Mouse (Mus musculus) layer of hippocampus, adult 9-10 months (tissue): ENCODE results near the gene Il1rl1.

Source experiments
- DNase-seq: peaks from one replicate; pipeline ENCODE4 v3.0.0; 2022; ENCODE audit warnings: low spot score

Gene Il1rl1

DNA sequence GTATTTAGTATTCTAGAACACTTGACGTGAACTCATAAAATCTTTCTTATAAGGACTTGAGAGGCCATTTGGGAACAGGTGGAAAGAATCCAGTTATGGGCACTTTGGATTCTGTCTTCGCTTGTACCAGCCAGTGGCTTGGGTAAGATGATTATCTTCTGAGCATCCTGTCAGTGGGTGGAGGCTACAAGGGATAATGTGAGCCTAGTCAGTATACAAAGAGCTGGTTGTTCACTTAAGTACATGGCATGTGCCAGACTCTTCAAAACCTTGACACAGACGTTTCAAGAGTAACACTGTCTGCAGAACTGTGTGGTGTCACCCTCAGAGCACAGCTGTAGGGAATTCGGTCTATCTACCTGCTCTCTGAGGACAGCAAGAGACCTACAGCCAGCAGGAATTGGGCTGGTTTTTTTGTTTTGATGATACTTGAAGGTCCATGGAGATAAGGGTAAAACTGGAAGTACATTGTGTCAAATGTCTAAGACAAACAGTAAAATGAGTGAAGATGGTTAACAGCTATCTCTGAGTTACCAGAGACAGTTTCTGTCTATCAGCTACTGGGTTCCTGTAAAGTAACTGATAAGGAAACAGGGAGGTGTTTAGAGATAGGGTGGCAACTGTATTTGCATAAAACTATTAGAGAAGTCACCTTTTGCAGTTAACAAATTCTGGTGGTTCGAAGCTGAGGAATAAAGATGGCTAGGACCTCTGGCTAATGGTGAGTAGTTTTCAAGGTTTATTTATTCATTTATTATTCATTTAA is at the start of gene Il1rl1:
Il1rl1 (plus strand) TSS at position 661 of the 766 bp plus-strand sequence.
- no peak for DNase-seq

DNA sequence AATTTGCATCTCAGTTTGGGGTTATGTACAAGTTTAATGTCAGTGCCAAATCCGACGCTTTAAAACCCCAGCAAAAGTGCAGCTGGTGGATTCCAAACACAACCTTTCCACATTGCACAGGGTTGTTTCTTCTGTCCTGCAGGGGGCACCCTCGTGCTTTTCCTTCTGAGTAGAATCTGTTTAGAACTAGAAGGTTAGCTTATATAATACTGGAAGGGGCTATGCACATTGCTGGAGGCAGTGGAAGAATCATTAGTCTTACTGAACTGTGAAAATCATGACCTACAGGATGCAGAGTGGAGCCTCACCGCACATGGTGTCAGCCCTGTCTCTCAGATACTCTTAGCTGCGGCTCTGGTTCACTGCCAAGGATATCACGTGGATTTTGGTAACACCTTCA is 49.3 kb upstream of the Il1rl1 start:
- DNase-seq = peak; percentile 40

DNA sequence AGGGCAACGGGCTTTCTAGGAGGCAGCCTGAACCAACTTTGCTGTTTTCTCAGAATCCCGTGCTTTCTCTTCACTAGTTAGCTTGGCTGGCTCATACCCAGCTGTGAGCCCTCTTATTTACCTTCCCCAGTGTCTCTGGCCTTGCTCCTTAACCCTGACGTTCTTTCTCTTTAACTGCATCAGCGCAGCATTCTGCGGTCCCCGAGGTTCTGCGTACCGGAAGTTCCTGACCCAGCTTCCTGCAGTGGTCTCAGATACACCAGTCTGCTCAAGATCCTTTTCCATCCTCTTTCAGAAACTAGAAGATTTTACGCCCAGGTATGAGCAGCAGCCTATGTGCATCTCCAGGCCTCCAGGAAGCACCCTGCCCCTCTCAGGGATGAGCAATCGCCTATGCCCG is 48.4 kb upstream of the Il1rl1 start:
- DNase-seq = no peak

DNA sequence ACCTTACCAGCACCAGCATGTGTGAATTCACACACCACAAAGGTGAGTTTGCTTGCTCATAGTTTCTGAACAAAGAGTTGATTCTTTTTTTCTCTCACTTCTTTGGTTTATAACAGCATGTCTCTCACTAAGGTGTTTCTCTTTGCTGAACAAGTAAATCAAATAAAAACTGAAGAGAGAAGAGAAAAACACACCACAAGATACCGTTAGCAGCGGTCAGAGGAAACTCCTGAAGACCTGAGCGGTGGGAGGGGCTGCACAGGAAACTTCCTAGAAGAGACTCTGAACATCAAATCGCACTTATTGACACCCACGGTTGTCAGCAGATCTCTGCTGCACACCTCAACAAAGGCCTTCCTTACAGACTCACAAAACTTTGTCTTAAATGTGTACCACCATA is 46.5 kb upstream of the Il1rl1 start:
- no peak for DNase-seq

DNA sequence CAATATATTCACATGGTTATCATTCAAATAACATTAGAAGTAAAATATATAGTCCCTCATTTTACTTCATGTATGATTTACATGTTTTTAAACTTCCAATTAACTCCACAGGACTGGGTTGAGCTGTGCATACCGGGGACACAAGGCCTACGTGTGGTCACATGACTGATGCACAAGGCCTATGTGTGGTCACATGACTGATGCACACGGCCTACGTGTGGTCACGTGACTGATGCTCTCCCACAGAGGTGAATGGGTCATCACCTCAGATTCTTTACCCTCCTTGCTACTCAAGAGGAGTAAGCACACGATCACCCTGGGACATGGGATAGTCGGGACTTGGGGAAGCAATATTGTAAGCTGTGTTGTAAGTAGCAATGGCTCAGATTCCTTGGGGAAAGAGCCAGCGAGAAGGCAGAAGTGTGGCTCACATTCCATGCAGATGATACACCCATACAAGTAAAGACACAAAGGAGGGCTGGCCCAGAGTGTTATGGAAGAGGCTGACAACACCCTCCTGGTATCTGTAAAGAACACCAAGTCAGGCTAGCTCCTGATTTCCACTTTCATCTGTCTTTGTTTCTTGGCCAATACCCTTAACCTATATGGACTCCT is 44.3 kb upstream of the Il1rl1 start:
- DNase-seq = no peak

DNA sequence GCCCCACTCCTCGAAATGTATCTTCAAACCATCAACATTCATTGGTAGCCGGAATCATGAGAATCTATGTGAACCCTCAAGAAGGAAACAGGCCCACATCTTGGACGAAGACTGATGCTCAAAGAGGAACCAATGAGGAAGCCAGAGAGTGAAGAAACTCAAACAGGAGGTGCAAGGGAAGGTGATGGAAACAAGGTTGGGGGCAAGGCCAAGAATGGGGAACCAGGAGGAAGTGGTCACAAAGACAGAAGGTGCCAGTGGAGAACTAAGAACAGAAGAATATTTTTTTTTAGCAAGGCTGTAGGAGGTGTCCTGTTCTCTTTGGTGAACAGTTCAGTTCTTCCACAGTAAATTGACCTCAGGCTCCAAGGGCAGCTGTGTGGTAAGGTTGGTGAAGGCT is 38.0 kb upstream of the Il1rl1 start:
- no peak for DNase-seq

DNA sequence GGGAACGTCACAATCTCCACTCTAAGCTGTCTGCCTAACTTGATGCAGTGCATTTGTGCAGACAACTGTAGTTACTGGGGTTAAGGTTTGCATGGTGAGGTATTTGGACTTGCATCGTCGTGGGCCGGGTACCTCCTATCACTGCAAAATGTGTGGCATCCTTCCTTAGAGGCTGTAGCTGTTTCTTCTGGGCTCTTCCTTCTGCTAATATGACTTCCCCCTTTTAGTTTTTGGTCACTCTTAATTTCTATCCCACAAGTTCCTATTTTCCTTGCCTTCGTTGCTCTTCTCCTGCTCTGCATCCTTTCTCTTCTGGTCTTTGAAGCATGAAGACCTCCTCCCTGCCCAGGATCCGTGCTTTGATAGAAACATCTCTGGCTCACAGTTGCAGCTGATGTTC is 36.8 kb upstream of the Il1rl1 start:
- no peak for DNase-seq

DNA sequence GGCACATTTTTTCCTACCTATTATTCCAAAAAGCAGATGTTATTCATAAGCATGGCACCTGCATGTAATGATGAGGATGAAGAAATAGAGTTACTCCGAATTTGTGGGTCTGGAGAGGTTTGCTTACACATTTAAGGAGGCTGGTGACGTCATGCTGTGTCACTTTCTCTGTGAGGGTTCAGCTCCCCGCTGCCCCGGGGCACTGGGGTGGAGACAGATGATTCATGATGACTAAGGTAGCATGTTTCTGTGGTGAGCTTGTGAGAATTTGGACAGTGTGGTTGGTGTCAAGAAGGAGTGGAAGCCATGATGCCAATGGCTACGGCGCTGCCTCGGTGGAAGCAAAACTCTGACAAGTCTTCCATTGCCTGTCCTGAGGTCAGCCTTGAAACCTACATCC is 36.2 kb upstream of the Il1rl1 start:
- no peak for DNase-seq

DNA sequence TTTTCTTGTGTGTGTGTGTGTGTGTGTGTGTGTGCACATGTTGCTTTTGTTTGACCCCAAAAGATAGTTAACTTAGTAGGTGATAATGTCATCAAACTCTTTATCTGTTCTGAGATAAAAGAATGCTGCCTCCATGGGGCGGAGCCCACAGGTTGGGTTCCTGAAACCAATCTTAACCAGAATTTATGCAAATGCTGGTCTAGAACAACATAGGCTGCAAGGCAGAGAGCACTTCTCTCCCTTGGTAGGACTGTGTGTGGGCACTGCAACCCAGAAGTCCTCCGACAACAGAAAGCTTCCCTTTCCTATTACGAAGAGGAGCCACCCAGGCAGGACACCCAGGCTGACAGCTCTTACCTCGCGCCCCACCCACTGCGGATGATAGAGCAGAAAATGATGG is 29.7 kb upstream of the Il1rl1 start:
- DNase-seq = no peak

DNA sequence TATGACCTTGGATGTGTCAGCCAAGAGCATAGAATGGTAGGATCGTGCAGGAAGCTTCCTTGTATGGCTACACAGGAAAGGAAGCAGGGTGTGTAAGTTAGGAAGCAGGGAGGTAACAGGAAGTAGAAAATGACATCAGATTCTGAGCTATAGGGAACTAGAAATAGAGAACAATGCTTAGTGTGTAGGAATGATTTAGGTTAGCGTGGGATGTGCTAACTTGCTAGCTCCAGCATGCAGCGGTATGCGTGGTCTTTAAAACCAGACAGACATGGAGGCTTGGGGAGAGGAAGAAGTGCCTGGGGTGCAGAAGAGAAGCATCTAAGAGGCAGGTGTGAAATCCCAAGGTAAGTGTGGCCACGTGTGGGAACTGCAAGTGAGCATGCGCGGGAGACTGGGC is 24.7 kb upstream of the Il1rl1 start:
- no peak for DNase-seq

DNA sequence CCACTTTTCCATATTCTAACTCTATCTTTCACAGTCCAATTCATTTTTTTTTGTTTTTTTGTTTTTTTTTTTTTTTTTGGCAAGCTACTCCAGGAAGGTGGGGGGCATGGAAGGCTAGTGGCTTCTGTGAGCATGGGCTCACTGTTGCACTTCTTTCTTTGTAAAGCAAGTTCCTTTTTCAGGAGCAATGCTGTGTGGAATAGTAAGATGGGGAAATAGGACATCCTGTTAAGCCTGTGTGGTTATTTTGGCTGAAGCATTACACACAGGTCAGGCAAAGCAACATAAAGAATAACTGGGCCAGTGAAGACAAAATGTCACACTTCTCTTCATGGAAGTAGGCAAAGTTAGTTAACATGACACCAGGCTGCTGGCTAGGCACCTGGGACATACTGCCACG is 19.5 kb upstream of the Il1rl1 start:
- DNase-seq = no peak

DNA sequence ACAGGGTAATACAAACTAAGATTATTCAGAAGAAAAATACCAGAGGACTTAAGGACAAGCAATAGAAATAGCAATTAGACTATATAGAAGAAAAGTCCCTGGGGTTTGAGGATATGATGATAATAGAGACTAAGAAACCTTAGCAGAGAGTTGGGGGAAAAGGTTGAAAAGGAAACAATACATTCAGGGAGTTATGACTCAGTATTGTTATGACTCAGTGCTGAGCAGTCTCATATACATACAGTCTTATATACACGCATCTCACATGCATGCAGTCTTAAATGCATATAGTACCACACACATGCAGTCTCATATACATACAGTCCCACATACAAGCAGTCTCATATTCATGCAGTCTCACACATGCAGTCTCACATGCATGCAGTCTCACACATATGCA is 16.3 kb upstream of the Il1rl1 start:
- no peak for DNase-seq

DNA sequence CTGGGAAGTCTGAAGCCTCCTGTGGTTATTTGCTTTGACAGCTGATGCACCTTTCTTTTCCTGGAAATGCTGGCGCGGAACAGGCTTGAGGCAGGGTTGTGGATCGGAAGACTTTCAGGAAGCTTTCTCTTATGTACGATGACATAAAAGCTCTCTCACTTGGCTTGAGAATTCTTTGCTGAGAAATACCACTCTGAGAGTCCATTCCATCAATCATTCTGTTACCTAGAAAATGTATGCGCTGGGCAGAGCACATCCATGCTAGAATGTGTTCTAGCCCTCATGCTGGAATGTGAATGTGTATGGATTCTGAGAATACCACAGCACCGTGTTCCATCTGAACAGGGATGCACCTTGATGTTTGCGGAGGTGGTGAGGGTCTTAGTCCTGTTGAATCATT is 15.1 kb upstream of the Il1rl1 start:
- no peak for DNase-seq

DNA sequence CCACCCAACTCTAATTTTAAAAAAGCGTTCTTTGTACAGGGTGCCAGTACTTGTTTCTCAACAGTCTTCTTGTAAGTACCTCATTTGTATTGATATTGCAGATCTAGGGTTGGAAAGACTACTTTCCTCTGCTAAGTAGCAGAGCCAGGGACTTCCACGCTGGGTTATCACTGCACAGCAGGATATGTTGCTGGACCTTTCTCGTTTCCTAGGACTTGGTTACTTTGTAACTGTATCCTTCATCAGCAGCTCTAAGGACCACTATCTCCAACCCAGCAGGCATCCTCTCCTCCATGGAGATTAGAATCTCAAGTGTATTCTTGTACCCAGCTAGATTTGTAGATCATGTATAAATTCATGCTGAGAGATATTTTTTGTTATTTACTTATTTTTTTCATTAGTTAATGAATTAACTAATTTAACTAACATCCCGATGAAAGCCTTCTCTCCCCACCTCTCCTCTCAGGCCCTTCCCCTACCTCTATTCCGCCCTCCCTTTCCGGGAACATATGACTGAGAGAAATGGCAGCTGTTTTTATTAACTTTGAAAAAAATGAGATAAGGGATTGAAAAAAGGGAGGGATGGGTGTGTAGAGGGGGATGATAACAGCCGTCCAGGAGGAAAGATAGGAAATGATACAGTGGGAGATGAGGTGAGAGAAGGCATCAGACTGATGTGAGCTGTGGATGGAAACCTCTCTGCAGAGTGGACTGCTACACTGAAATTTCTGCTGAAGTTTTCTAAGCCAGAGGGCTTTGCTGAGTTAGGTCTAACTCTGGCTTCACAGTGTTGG is 14.3 kb upstream of the Il1rl1 start:
- DNase-seq = no peak

DNA sequence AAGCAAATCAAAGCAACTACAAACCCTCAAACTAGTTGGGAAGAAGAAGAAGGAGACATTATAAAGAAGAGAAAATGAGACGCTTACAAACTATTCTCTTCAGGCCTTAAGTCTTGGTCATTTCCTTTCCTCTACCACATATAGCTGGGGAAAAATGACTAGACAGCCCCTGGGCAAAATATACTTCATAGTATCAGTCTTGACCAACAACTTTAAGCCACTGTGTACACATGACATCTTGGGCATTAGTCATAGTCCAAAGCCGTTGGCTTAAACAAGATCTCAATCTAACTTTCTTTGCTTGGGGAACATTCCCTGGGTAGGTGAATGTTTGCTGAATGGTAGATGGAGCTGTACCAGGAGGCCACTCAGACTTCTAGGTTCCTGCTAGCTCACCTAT is 12.3 kb upstream of the Il1rl1 start:
- DNase-seq = no peak

DNA sequence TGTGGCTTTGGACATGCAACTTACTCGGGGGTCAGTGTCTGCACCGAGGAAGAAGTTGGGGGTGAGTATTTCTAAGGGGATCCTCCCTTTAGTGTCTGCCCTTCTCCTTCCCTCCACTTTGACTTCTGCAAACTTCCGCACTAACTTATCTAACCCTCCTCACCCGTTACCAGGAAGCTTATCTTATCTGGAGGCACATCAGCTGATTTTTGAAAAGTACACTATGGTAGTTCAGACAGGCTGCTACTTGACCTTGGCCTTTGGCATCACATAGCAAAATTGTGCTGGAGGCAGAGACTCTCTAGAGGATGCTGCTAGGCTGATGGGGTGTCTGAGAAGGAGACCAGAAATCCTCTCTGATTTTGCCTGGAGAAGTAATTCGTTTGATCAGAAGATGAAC is 10.9 kb upstream of the Il1rl1 start:
- no peak for DNase-seq

DNA sequence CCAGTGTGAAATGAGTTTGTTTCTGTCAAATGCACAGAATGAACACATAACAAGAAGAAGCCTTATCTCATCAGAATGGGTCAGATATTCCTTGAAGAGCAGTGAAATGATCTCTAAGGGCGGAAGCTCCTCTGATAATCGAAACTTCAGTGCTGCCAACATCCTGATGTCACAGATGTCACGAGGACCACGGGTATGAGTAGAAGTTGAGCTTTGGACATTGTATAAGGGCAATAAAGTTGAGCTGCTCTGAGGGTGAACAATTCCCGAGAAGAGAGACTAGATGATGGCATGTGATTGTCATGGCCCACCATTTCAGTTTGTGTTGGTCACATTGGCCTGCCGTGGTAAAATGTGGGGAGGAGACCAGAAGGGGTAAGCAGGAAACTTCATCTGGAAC is 5.5 kb upstream of the Il1rl1 start:
- DNase-seq = no peak

DNA sequence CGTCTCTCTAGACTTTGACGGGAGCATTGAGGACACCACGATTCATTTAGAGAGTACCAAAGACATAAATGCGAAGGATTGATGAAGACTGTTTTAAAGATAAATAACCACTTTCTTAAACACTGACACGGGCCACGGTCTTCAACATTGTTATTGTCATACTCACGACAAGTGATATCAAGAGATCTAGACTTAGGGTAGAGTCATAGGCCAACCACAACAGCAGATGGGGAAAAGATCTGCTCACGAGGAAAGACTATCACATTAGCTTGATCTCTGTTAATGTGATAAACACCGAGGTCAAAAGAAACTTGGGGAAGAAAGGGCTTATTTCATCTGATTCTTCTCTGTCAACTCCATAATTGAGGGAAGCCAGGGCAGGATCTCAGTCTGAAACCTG is 2.1 kb upstream of the Il1rl1 start:
- no peak for DNase-seq

DNA sequence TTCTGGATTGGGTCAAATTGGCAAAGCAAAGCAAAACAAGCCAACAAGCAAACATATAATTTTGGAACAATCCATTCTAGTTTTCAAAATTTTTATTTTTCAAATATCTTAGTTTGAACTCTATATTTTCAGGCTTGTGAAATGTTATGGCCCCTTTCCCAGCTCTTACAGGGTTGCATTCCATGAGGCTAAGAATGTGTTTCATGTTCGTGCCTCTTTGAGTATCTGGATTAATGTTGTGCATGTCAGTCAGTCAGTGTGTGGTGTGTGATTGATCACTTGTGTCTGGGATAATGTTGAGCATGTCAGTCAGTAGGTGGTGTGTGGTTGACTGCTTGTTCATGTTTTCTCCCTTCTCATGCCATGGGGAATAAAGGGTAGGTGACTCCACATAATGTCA is 1.5 kb upstream of the Il1rl1 start:
- no peak for DNase-seq

DNA sequence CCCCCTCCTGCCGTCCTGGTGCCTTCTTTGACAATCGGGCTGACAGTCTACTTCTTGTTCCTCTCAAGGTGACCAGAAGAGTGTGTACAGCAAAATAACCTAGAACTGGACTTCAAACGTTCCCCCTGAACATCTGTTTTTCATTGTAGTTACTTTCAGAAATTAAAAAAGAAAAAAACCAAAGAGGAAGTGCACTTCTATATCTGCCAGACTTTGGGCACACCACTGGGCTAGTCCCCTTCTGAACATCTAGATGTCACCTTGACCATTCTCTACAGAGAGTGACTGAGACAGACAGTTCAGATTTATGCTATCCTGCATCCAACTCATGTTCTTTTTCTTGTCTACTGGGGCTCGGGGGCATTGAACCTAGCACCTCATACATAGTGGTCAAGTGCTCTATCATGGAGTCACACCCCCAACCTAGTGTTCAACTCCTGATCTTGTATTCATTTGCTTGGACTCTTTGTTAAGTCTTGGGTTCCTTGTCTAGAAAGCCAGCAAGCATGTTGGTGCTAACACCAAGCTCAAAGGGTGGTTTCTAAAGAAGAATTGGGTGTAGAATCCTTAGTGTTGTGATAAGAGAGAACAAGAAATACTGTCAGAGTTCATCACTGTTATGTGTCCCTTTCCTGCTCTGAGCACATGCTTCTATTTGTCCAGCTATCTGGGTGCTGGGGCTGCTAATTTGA is 919 bp downstream of the Il1rl1 start:
- no peak for DNase-seq

DNA sequence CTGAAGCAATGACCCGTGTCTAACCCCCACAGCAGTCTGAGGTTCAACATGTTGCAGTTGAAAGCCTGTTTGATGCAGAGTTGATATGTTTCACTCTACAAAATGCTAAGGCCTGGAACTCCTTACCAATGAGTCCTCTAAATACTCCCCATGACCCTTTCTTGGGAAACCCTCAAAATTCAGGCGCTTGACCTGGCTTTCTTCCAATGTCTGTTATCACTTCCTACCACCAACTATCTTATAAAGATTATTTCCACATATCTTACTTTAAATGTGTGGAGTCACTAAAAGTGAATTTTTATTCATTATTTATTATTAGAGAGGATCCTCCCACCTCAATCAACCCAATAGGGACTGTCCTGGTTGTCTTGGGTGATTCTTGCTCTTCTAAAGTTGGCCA is 2.8 kb downstream of the Il1rl1 start:
- no peak for DNase-seq

DNA sequence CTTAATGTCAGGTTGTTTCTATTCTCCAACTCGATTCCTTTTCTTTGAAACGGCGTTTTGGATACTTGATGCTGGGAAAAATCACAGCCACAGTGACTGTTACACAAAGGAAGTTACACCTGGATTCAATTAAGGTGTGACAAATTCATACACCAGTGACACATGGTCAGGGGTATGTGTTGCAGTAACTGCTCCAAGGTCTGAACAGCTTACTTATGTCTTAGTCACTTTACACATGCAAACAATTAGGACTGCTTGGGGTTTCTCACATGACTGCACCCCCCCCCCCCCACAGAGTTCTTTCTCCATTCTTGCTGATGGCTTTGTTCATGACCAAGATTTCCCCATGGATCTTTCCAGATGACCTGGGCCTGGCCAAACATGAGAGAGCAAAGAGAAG is 6.6 kb downstream of the Il1rl1 start:
- no peak for DNase-seq

DNA sequence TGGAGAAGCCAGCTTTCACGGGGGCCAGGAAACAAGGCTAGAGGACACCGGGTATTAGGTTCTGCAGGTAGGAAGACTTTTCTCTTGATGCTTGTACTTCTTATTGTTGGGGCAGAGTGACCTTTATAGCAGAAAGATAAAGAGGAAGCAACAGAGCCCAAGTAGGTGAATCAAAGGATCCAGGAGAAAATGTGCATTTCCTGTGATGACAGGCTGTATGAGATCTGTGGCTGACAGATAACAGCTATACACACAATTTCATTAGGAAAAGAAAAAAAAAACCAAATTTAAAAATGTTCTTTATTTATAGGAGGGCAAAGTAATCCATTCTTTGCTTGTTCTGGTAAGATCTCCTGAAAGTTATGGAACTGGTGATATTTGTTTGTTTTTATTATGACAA is 8.0 kb downstream of the Il1rl1 start:
- no peak for DNase-seq
